Comparison of ENCODE assay signal across 31 mouse cellular contexts in genomic region chr1:170579476-170579875, GRCm38 (mm10). TPM values are rescaled to one million over a fixed set of nuclear protein-coding genes. Genes with fewer than 3 reads are reported as not detected.
A peak's percentile ranks its signal among the peaks of the same experiment; 100 is the strongest.
DNase-seq lines count a peak whose midpoint lies in the region; ATAC-seq and TF ChIP-seq lines count a peak whose summit lies in the region.
"Had no signal": no experiment of that assay in that cellular context is flagged by ENCODE, and none has a peak within 500 bp of the region (broad histone marks: within the 10 kb centered on the region; RNA-seq: fewer than 3 reads in every experiment).

No protein-coding gene starts in this region.

- no peak overlapping the region; the same call in 1 of the 2 replicates for H3K27ac ChIP-seq in kidney, adult 2 months (ENCODE audit: insufficient read depth, low read depth, low read length)
- H3K27ac ChIP-seq in kidney, embryonic 14.5 days (ENCODE audit: low read depth, low read length): no peak overlapping the region
- no peak overlapping the region for H3K27ac ChIP-seq in liver, embryonic 16.5 days (ENCODE audit: low read length)
- H3K27ac ChIP-seq: embryonic facial prominence, embryonic 10.5 days; heart, adult 2 months; heart, embryonic 15.5 days; hindbrain, embryonic 15.5 days; intestine, embryonic 15.5 days; limb, embryonic 13.5 days; macrophage; midbrain, embryonic 10.5 days; neural tube, embryonic 13.5 days had no signal

- ATAC-seq in kidney, embryonic 14.5 days (ENCODE audit: low FRiP score, low TSS enrichment): no peak
- ATAC-seq in liver, embryonic 16.5 days (ENCODE audit: low read depth): peak; percentile 63
- ATAC-seq: forebrain, postnatal 0 days; intestine, embryonic 15.5 days; midbrain, embryonic 16.5 days; Patski had no signal

- no peaks in the 10 kb centered on the region for H3K27me3 ChIP-seq in kidney, adult 2 months (replicated peaks; ENCODE audit: control insufficient read depth, insufficient read depth, low read length)
- H3K27me3 ChIP-seq in kidney, embryonic 14.5 days (ENCODE audit: control insufficient read depth, insufficient read depth, low read length): no peaks in the 10 kb centered on the region
- H3K27me3 ChIP-seq in liver, embryonic 16.5 days (ENCODE audit: control insufficient read depth, insufficient read depth, low read depth, low read length): no peaks in the 10 kb centered on the region
- H3K27me3 ChIP-seq: CH12.LX; heart, embryonic 15.5 days; hindbrain, embryonic 15.5 days; intestine, embryonic 15.5 days; limb, embryonic 13.5 days; neural tube, embryonic 13.5 days; Patski had no signal

- TF ChIP-seq POLR2A in kidney, adult 2 months (IDR thresholded peaks at IDR 0.05; ENCODE audit: low read depth, low read length): no peak
- no peak for TF ChIP-seq POLR2A in lung, adult 2 months (IDR thresholded peaks at IDR 0.05; ENCODE audit: borderline replicate concordance, extremely low read depth, low read depth, low read length)

- DNase-seq in kidney, adult 2 months: peak; percentile 87
- DNase-seq in kidney, adult 8-10 months: peak; percentile 57 to 66
- peak; percentile 45 for DNase-seq in kidney, postnatal 14 days
- DNase-seq in left cerebral cortex, postnatal 25 days (ENCODE audit: low spot score in 2 of 2): no peak
- no peak for DNase-seq in lung, adult 2 months
- DNase-seq: adrenal gland, adult 2 months; B cell, adult 2 months; cerebellum, adult 11-12 months; cerebellum, postnatal 10 days; forebrain, postnatal 0 days; gastrocnemius, postnatal 25 days; heart, adult 2 months; heart, postnatal 4 days; retina, postnatal 1 day; right cerebral cortex, postnatal 25 days; thymus, postnatal 25 days had no signal

- no peak overlapping the region for H3K4me3 ChIP-seq in kidney, adult 2 months (ENCODE audit: insufficient read depth, low read depth, low read length)
- no peak overlapping the region for H3K4me3 ChIP-seq in kidney, embryonic 14.5 days (ENCODE audit: low read length)
- no peak overlapping the region for H3K4me3 ChIP-seq in liver, embryonic 16.5 days (ENCODE audit: low read depth, low read length)
- H3K4me3 ChIP-seq in lung, adult 2 months (replicated peaks; ENCODE audit: extremely low read depth, low read depth, low read length): no peak overlapping the region
- H3K4me3 ChIP-seq: embryonic facial prominence, embryonic 10.5 days; heart, adult 2 months; heart, embryonic 15.5 days; hindbrain, embryonic 15.5 days; intestine, embryonic 15.5 days; limb, embryonic 13.5 days; midbrain, embryonic 10.5 days; myocyte; neural tube, embryonic 13.5 days had no signal

- 74% methylated on average over 5 of the region's 5 CpGs for WGBS in kidney, adult 2 months
- 94% methylated on average over 5 of the region's 5 CpGs for WGBS in kidney, embryonic 14.5 days
- WGBS in liver, embryonic 16.5 days (ENCODE audit: insufficient replicate concordance): 74% methylated on average over 5 of the region's 5 CpGs
- 96% methylated on average over 5 of the region's 5 CpGs for WGBS in lung, adult 2 months

- TF ChIP-seq CTCF in kidney, adult 2 months (conservative IDR thresholded peaks at IDR 0.05; ENCODE audit: insufficient read depth, insufficient read length, low read depth, low read length): no peak
- TF ChIP-seq CTCF in lung, adult 2 months (IDR thresholded peaks at IDR 0.05; ENCODE audit: insufficient read depth, low read length): no peak

- H3K4me2 ChIP-seq in kidney, embryonic 14.5 days (replicated peaks; ENCODE audit: low read depth, low read length): no peak overlapping the region
- H3K4me2 ChIP-seq in liver, embryonic 16.5 days (ENCODE audit: low read depth, low read length): 0 out of 2 replicates have a peak overlapping the region, but pooled peaks have one; percentile 14
- H3K4me2 ChIP-seq: heart, embryonic 15.5 days; hindbrain, embryonic 15.5 days; intestine, embryonic 15.5 days; limb, embryonic 13.5 days; neural tube, embryonic 13.5 days had no signal

- H3K36me3 ChIP-seq in kidney, adult 2 months (ENCODE audit: control insufficient read depth, insufficient read depth, low read length): no peaks in the 10 kb centered on the region
- H3K36me3 ChIP-seq in kidney, embryonic 14.5 days (ENCODE audit: control insufficient read depth, insufficient read depth, low read length): no peaks in the 10 kb centered on the region
- no peaks in the 10 kb centered on the region for H3K36me3 ChIP-seq in liver, embryonic 16.5 days (ENCODE audit: control insufficient read depth, insufficient read depth)
- H3K36me3 ChIP-seq: G1E; heart, embryonic 15.5 days; hindbrain, embryonic 15.5 days; intestine, embryonic 15.5 days; limb, embryonic 13.5 days; midbrain, embryonic 10.5 days; neural tube, embryonic 13.5 days had no signal

- no peak overlapping the region for H3K9ac ChIP-seq in kidney, embryonic 14.5 days (ENCODE audit: low read depth, low read length)
- no peak overlapping the region for H3K9ac ChIP-seq in liver, embryonic 16.5 days (ENCODE audit: low read depth, low read length)
- H3K9ac ChIP-seq: forebrain, postnatal 0 days; heart, embryonic 15.5 days; hindbrain, embryonic 15.5 days; intestine, embryonic 15.5 days; limb, embryonic 13.5 days; neural tube, embryonic 13.5 days had no signal

- H3K9me3 ChIP-seq in kidney, embryonic 14.5 days (ENCODE audit: control insufficient read depth, low read length): no peaks in the 10 kb centered on the region
- H3K9me3 ChIP-seq in liver, embryonic 16.5 days (replicated peaks; ENCODE audit: control insufficient read depth, low read length): no peaks in the 10 kb centered on the region
- H3K9me3 ChIP-seq: embryonic facial prominence, embryonic 10.5 days; G1E; heart, embryonic 15.5 days; hindbrain, embryonic 15.5 days; intestine, embryonic 15.5 days; limb, embryonic 13.5 days; midbrain, embryonic 10.5 days; neural tube, embryonic 13.5 days had no signal

- peaks cover 29% of the 10 kb centered on the region; the same call in 1 of the 2 replicates for H3K4me1 ChIP-seq in kidney, adult 2 months (ENCODE audit: control insufficient read depth, insufficient read depth, low read length)
- H3K4me1 ChIP-seq in kidney, embryonic 14.5 days (ENCODE audit: control insufficient read depth, insufficient read depth, low read length): 0 out of 2 replicates have a peak, but pooled peaks cover 8% of the 10 kb centered on the region
- H3K4me1 ChIP-seq in liver, embryonic 16.5 days (ENCODE audit: control insufficient read depth, low read depth, low read length): peaks cover 29% of the 10 kb centered on the region
- H3K4me1 ChIP-seq in lung, adult 2 months (ENCODE audit: control insufficient read depth, insufficient read depth, low read length): no peaks in the 10 kb centered on the region; the same call in 1 of the 2 replicates

- intact Hi-C loops in left cerebral cortex, postnatal 25 days (cut with DNase I): no loop called here

RNA-seq across cellular contexts. Expression of gene Nos1ap, which starts 10.2 kb away (rescaled TPM):
- 20.0 and 21.8 TPM in 2 replicates for polyA plus RNA-seq in kidney, adult 2 months (2012; rRNA removed)
- polyA plus RNA-seq in kidney, embryonic 14.5 days (2014; fragmentation: Nextera tagmentation; extraction: Ambion mirVana): 13.9 and 16.6 TPM in 2 replicates
- 5.2 and 6.3 TPM in 2 replicates for polyA plus RNA-seq in liver, embryonic 16.5 days (2015; fragmentation: Nextera tagmentation; extraction: Ambion mirVana)
- total RNA-seq in left cerebral cortex, postnatal 25 days (2021): 100 to 1,000 TPM; 170 to 172 TPM
- polyA plus RNA-seq in lung, adult 2 months (2012; rRNA removed): 17.7 and 28.9 TPM in 2 replicates
- total RNA-seq: CH12.LX had no signal

Comparison
In these comparisons a context has a peak if more than half of its experiments do, and no peak if none do; other contexts are left out.
1. DNase-seq: peak in kidney, adult 2 months (single experiment), kidney, adult 8-10 months (2 of 2) and kidney, postnatal 14 days (single experiment); none in left cerebral cortex, postnatal 25 days (0 of 2) and lung, adult 2 months (single experiment).